Mouse (Mus musculus) left cerebral cortex, adult 18-20 months (tissue): ENCODE results near the gene Ptgir. TPM values are rescaled to one million over a fixed set of nuclear protein-coding genes. Genes with fewer than 3 reads are reported as not detected.

Experiments
- DNase-seq, 2 experiments: peaks; one replicate each; pipeline ENCODE4 v3.0.0; 2021 to 2022; ENCODE audit warnings: low spot score in 2 of 2, mixed read lengths in 1 of 2
- total RNA-seq, 2 experiments: library from RNA; stranded (reverse); gene quantifications; 2 replicates each; pipeline ENCODE4 v1.2.3; 2021

The Ptgir gene
- total RNA-seq, 2 experiments from 2014 or later = 0.12 TPM; not detected in 1

- peak; percentile 89 to 90 for DNase-seq
Measured at GRCm38 (mm10) chr7:16891641-16892351, 14.5 kb upstream of the Ptgir start, which contains the start of gene Gng8. TSS of gene Gng8 (plus strand) at chr7:16891786.

- DNase-seq = no peak
Measured at GRCm38 (mm10) chr7:16892352-16892730, 13.9 kb upstream of the Ptgir start.

- DNase-seq = no peak
Measured at GRCm38 (mm10) chr7:16893612-16894011, 12.7 kb upstream of the Ptgir start.

GRCm38 (mm10) chr7:16894279-16894678 is 12.0 kb upstream of the Ptgir start:
- DNase-seq = no peak

GRCm38 (mm10) chr7:16895000-16895399 is 11.3 kb upstream of the Ptgir start:
- peak; percentile 80 to 81 for DNase-seq

- no peak for DNase-seq
Measured at GRCm38 (mm10) chr7:16895511-16895910, 10.8 kb upstream of the Ptgir start.

GRCm38 (mm10) chr7:16900526-16900925 is 5.8 kb upstream of the Ptgir start:
- no peak for DNase-seq

- DNase-seq = no peak
Measured at GRCm38 (mm10) chr7:16903439-16903955, 2.8 kb upstream of the Ptgir start.

- DNase-seq = no peak
Measured at GRCm38 (mm10) chr7:16904120-16904675, 2.1 kb upstream of the Ptgir start.

GRCm38 (mm10) chr7:16905491-16906021 is 734 bp upstream of the Ptgir start:
- no peak for DNase-seq

GRCm38 (mm10) chr7:16906889-16907559 is 734 bp downstream of the Ptgir start:
- DNase-seq = no peak

- no peak for DNase-seq
Measured at GRCm38 (mm10) chr7:16907842-16908241, 1.6 kb downstream of the Ptgir start.

- DNase-seq = no peak
Measured at GRCm38 (mm10) chr7:16908367-16908766, 2.1 kb downstream of the Ptgir start.

GRCm38 (mm10) chr7:16908859-16909258 is 2.6 kb downstream of the Ptgir start:
- DNase-seq = no peak

GRCm38 (mm10) chr7:16909909-16910308 is 3.6 kb downstream of the Ptgir start:
- DNase-seq = no peak

GRCm38 (mm10) chr7:16911904-16912303 is 5.6 kb downstream of the Ptgir start:
- DNase-seq = no peak

- DNase-seq = no peak
Measured at GRCm38 (mm10) chr7:16912360-16912759, 6.1 kb downstream of the Ptgir start.

- DNase-seq = peak; percentile 73 to 82
Measured at GRCm38 (mm10) chr7:16913806-16914452, 7.6 kb downstream of the Ptgir start.

- DNase-seq = no peak
Measured at GRCm38 (mm10) chr7:16914453-16915343, 8.4 kb downstream of the Ptgir start.
